9 mouse cellular contexts compared by ENCODE assay signal in genomic region chr3:55095968-55096654, GRCm38 (mm10). TPM values are rescaled to one million over a fixed set of nuclear protein-coding genes. Genes with fewer than 3 reads are reported as not detected.
A peak's percentile ranks its signal among the peaks of the same experiment; 100 is the strongest.
DNase-seq lines count a peak whose midpoint lies in the region; ATAC-seq and TF ChIP-seq lines count a peak whose summit lies in the region.
"Had no signal": no experiment of that assay in that cellular context is flagged by ENCODE, and none has a peak within 500 bp of the region (broad histone marks: within the 10 kb centered on the region; RNA-seq: fewer than 3 reads in every experiment).

No protein-coding gene starts in this region.

- H3K79me3 ChIP-seq in C2C12 (ENCODE audit: low read depth): no peaks in the 10 kb centered on the region

- H3K4me1 ChIP-seq in embryonic facial prominence, embryonic 15.5 days: 0 out of 2 replicates have a peak, but pooled peaks cover 4% of the 10 kb centered on the region
- no peaks in the 10 kb centered on the region for H3K4me1 ChIP-seq in hindbrain, embryonic 11.5 days (replicated peaks; ENCODE audit: control insufficient read depth, insufficient read depth, low read length)
- peaks cover 25% of the 10 kb centered on the region for H3K4me1 ChIP-seq in midbrain, embryonic 10.5 days

- peak; percentile 50 for DNase-seq in cerebellum, adult 9-11 months
- no peak for DNase-seq in cerebellum, adult 11 months
- DNase-seq in hindbrain, embryonic 11.5 days (ENCODE audit: low spot score): peak; percentile 56
- DNase-seq in midbrain, embryonic 10.5 days (ENCODE audit: low spot score): peak; percentile 45
- DNase-seq in spleen, postnatal 10 days (ENCODE audit: low spot score in 2 of 2): no peak

- WGBS in embryonic facial prominence, embryonic 15.5 days: 18% methylated on average over 8 of the region's 8 CpGs
- WGBS in hindbrain, embryonic 11.5 days: 24% methylated on average over 8 of the region's 8 CpGs
- 34% methylated on average over 8 of the region's 8 CpGs for whole genome bisulfite sequencing in midbrain, embryonic 10.5 days

- no peak for TF ChIP-seq CTCF in C2C12 (IDR thresholded peaks at IDR 0.05; ENCODE audit: control insufficient read depth, insufficient read depth, insufficient read length)

- H3K27me3 ChIP-seq in C2C12 (ENCODE audit: control insufficient read depth, insufficient read depth, insufficient read length): no peaks in the 10 kb centered on the region
- no peaks in the 10 kb centered on the region for H3K27me3 ChIP-seq in embryonic facial prominence, embryonic 15.5 days
- H3K27me3 ChIP-seq in hindbrain, embryonic 11.5 days (ENCODE audit: control insufficient read depth, insufficient read depth, low read length): no peaks in the 10 kb centered on the region
- no peaks in the 10 kb centered on the region for H3K27me3 ChIP-seq in midbrain, embryonic 10.5 days (ENCODE audit: low read depth, poor library complexity, severe bottlenecking)

- H3K27ac ChIP-seq in embryonic facial prominence, embryonic 15.5 days (replicated peaks): peak overlapping the region; percentile 87
- peak overlapping the region; percentile 62 for H3K27ac ChIP-seq in hindbrain, embryonic 11.5 days (ENCODE audit: low read depth, low read length)
- peak overlapping the region; percentile 78 for H3K27ac ChIP-seq in midbrain, embryonic 10.5 days (replicated peaks)

- ATAC-seq in embryonic facial prominence, embryonic 15.5 days (ENCODE audit: insufficient number of reproducible peaks, low FRiP score, low TSS enrichment, low read depth): peak; percentile 73
- peak; percentile 76 for ATAC-seq in hindbrain, embryonic 11.5 days (ENCODE audit: low FRiP score)
- no peak for ATAC-seq in monocyte, adult 5-6 weeks (replicated peaks; ENCODE audit: insufficient number of reproducible peaks, low FRiP score, low TSS enrichment, poor library complexity, severe bottlenecking)

- no peak overlapping the region for H3K4me3 ChIP-seq in C2C12 (ENCODE audit: insufficient read depth, poor library complexity, severe bottlenecking)
- H3K4me3 ChIP-seq in embryonic facial prominence, embryonic 15.5 days (replicated peaks): no peak overlapping the region
- H3K4me3 ChIP-seq in hindbrain, embryonic 11.5 days (ENCODE audit: low read depth, low read length): no peak overlapping the region
- H3K4me3 ChIP-seq in midbrain, embryonic 10.5 days: peak overlapping the region; percentile 4; the same call in 1 of the 2 replicates

- no peaks in the 10 kb centered on the region for H3K9me3 ChIP-seq in embryonic facial prominence, embryonic 15.5 days (replicated peaks)
- no peaks in the 10 kb centered on the region for H3K9me3 ChIP-seq in hindbrain, embryonic 11.5 days (ENCODE audit: control insufficient read depth, low read length)
- H3K9me3 ChIP-seq in midbrain, embryonic 10.5 days (replicated peaks): no peaks in the 10 kb centered on the region

- no peaks in the 10 kb centered on the region for H3K36me3 ChIP-seq in C2C12 (ENCODE audit: control insufficient read depth, insufficient read depth)
- no peaks in the 10 kb centered on the region for H3K36me3 ChIP-seq in embryonic facial prominence, embryonic 15.5 days
- H3K36me3 ChIP-seq in hindbrain, embryonic 11.5 days (ENCODE audit: control insufficient read depth, insufficient read depth, low read length): no peaks in the 10 kb centered on the region
- H3K36me3 ChIP-seq in midbrain, embryonic 10.5 days: no peaks in the 10 kb centered on the region

- no peak overlapping the region for H3K9ac ChIP-seq in embryonic facial prominence, embryonic 15.5 days
- no peak overlapping the region for H3K9ac ChIP-seq in hindbrain, embryonic 11.5 days (ENCODE audit: low read depth, low read length)

- peak overlapping the region; percentile 32; the same call in 1 of the 2 replicates for H3K4me2 ChIP-seq in embryonic facial prominence, embryonic 15.5 days (replicated peaks)
- H3K4me2 ChIP-seq in hindbrain, embryonic 11.5 days (replicated peaks; ENCODE audit: low read depth, low read length): no peak overlapping the region

- H3ac ChIP-seq in C2C12 (ENCODE audit: control insufficient read depth, insufficient read length, low read depth): peak overlapping the region; percentile 1

- H3K79me2 ChIP-seq in C2C12 (ENCODE audit: control insufficient read depth, insufficient read depth): no peaks in the 10 kb centered on the region

TF ChIP-seq in C2C12, 6 proteins besides CTCF, POLR2A, EP300 and RAD21:
- TF ChIP-seq FOSL1 (IDR thresholded peaks at IDR 0.05; ENCODE audit: insufficient read depth, low read length, poor library complexity, severe bottlenecking): no peak
- TF ChIP-seq MAX (IDR thresholded peaks at IDR 0.05): no peak
- TF ChIP-seq MYOD1 (IDR thresholded peaks at IDR 0.05; ENCODE audit: control insufficient read depth, insufficient read length, low read depth): peak; percentile 38
- peak; percentile 85 for TF ChIP-seq USF1 (IDR thresholded peaks at IDR 0.05; ENCODE audit: low read depth)
- TF ChIP-seq MYOG (IDR thresholded peaks at IDR 0.05; ENCODE audit: control insufficient read depth, extremely low read depth, insufficient read length): no peak
- no peak for TF ChIP-seq CEBPB (IDR thresholded peaks at IDR 0.05; ENCODE audit: low read depth)
TF ChIP-seq in C2C12: peak in this region for 2.

RNA-seq across cellular contexts. Expression of gene Spg20, which starts 15.8 kb away (rescaled TPM):
- 24.0 TPM for polyA plus RNA-seq in C2C12 (2012; fragmentation: generic; extraction: Trizol)
- polyA plus RNA-seq in embryonic facial prominence, embryonic 15.5 days (2015; fragmentation: Nextera tagmentation; extraction: Ambion mirVana): 65.9 and 67.8 TPM in 2 replicates
- 49.6 and 49.7 TPM in 2 replicates for polyA plus RNA-seq in hindbrain, embryonic 11.5 days (2014; fragmentation: Nextera tagmentation; extraction: Ambion mirVana)
- 50.5 and 51.6 TPM in 2 replicates for polyA plus RNA-seq in midbrain, embryonic 10.5 days (2016; fragmentation: Nextera tagmentation; extraction: Ambion mirVana)
- total RNA-seq in monocyte, adult 5-6 weeks (2017): 11.2 to 19.3 TPM (median 12.6 TPM) in 3 replicates

RNA-seq across cellular contexts. Expression of gene Ccna1, which starts 40.8 kb away (rescaled TPM):
- polyA plus RNA-seq in C2C12 (2012; fragmentation: generic; extraction: Trizol): not detected
- polyA plus RNA-seq in embryonic facial prominence, embryonic 15.5 days (2015; fragmentation: Nextera tagmentation; extraction: Ambion mirVana): 8.3 and 14.6 TPM in 2 replicates
- 1.6 and 3.7 TPM in 2 replicates for polyA plus RNA-seq in hindbrain, embryonic 11.5 days (2014; fragmentation: Nextera tagmentation; extraction: Ambion mirVana)
- polyA plus RNA-seq in midbrain, embryonic 10.5 days (2016; fragmentation: Nextera tagmentation; extraction: Ambion mirVana): 1.7 and 3.1 TPM in 2 replicates
- total RNA-seq in monocyte, adult 5-6 weeks (2017): not detected in 3 replicates
- total RNA-seq: neutrophil, adult 5-6 weeks had no signal

RNA-seq across cellular contexts. Expression of gene Ccdc169, which starts 41.0 kb away (rescaled TPM):
- 0.05 TPM for polyA plus RNA-seq in C2C12 (2012; fragmentation: generic; extraction: Trizol)
- polyA plus RNA-seq in embryonic facial prominence, embryonic 15.5 days (2015; fragmentation: Nextera tagmentation; extraction: Ambion mirVana): 0.05 and 0.07 TPM in 2 replicates
- 0.20 TPM in 1 of 2 replicates, not detected in the other for polyA plus RNA-seq in hindbrain, embryonic 11.5 days (2014; fragmentation: Nextera tagmentation; extraction: Ambion mirVana)
- polyA plus RNA-seq in midbrain, embryonic 10.5 days (2016; fragmentation: Nextera tagmentation; extraction: Ambion mirVana): 0.10 and 0.25 TPM in 2 replicates
- 0.53 to 0.58 TPM in 2 of 3 replicates, not detected in the other for total RNA-seq in monocyte, adult 5-6 weeks (2017)
- total RNA-seq: neutrophil, adult 5-6 weeks had no signal

Comparison
In these comparisons a context has a peak if more than half of its experiments do, and no peak if none do; other contexts are left out.
1. DNase-seq: peak in cerebellum, adult 9-11 months (single experiment), hindbrain, embryonic 11.5 days (single experiment) and midbrain, embryonic 10.5 days (single experiment); none in cerebellum, adult 11 months (single experiment) and spleen, postnatal 10 days (0 of 2).
2. Peak in every context shown above with its lines, with median percentiles within 50 percentile points of each other: H3K27ac ChIP-seq.